Mouse (Mus musculus): ENCODE measurements around the gene Nfatc4. TPM values are rescaled to one million over a fixed set of nuclear protein-coding genes. Genes with fewer than 3 reads are reported as not detected.

Nfatc4 gene
- polyA plus RNA-seq, 1 experiment from 2014 or later = 115 TPM

- H3K4me2 ChIP-seq (replicated peaks) = no peak overlapping the region
These were observed 15.4 kb downstream of the Nfatc4 start for GRCm38 (mm10) chr14:55838312-55838711.

DNA sequence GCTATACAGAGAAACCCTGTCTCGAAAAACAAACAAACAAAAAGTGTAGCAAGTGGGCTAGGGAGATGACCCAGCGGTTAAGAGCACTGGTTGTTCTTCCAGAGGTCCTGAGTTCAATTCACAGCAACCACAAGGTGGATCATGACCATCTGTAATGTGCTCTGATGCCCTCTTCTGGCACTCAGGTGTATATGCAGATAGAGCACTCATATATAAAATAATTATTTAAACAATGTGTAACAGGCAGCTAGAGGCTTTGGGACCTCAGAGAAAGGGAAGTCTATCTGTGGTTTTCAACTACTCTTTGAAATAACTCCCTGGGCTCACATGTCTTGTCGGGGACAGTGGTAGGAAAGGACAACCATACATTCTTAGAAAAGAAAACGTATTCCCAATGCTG lies 15.8 kb downstream of the Nfatc4 start:
- ATAC-seq (ENCODE audit: insufficient number of reproducible peaks, low FRiP score, low TSS enrichment, low read depth) = no peak
- H3K4me3 ChIP-seq (replicated peaks) = no peak overlapping the region
- H3K4me1 ChIP-seq = peaks cover 18% of the 10 kb centered on the region
- no peak overlapping the region for H3K9ac ChIP-seq
- no peak overlapping the region for H3K27ac ChIP-seq (replicated peaks)
- WGBS = 87% methylated on average over 4 of the region's 4 CpGs
- no peak overlapping the region for H3K4me2 ChIP-seq (replicated peaks)
- no peaks in the 10 kb centered on the region for H3K36me3 ChIP-seq
- H3K9me3 ChIP-seq (replicated peaks) = no peaks in the 10 kb centered on the region
- H3K27me3 ChIP-seq = no peaks in the 10 kb centered on the region

More at GRCm38 (mm10) chr14:55838312-55838711, 15.4 kb downstream of the Nfatc4 start:
- no peaks in the 10 kb centered on the region for H3K27me3 ChIP-seq
- no peak overlapping the region for H3K9ac ChIP-seq
- peaks cover 18% of the 10 kb centered on the region for H3K4me1 ChIP-seq
- H3K27ac ChIP-seq (replicated peaks) = no peak overlapping the region
- ATAC-seq (ENCODE audit: insufficient number of reproducible peaks, low FRiP score, low TSS enrichment, low read depth) = no peak
- no peak overlapping the region for H3K4me3 ChIP-seq (replicated peaks)
- no peaks in the 10 kb centered on the region for H3K9me3 ChIP-seq (replicated peaks)
- H3K36me3 ChIP-seq = 0 out of 2 replicates have a peak, but pooled peaks cover 4% of the 10 kb centered on the region
- 92% methylated on average over 5 of the region's 5 CpGs for WGBS

- H3K9me3 ChIP-seq (replicated peaks) = no peaks in the 10 kb centered on the region
- H3K9ac ChIP-seq = no peak overlapping the region
- H3K27ac ChIP-seq (replicated peaks) = no peak overlapping the region
- H3K36me3 ChIP-seq = no peaks in the 10 kb centered on the region
- ATAC-seq (ENCODE audit: insufficient number of reproducible peaks, low FRiP score, low TSS enrichment, low read depth) = no peak
- no peak overlapping the region for H3K4me3 ChIP-seq (replicated peaks)
- no peak overlapping the region for H3K4me2 ChIP-seq (replicated peaks)
- H3K4me1 ChIP-seq = peaks cover 3% of the 10 kb centered on the region; the same call in 1 of the 2 replicates
- H3K27me3 ChIP-seq = no peaks in the 10 kb centered on the region
- 67% methylated on average over 4 of the region's 4 CpGs for WGBS
These were observed 18.0 kb downstream of the Nfatc4 start for GRCm38 (mm10) chr14:55840853-55841366.

DNA sequence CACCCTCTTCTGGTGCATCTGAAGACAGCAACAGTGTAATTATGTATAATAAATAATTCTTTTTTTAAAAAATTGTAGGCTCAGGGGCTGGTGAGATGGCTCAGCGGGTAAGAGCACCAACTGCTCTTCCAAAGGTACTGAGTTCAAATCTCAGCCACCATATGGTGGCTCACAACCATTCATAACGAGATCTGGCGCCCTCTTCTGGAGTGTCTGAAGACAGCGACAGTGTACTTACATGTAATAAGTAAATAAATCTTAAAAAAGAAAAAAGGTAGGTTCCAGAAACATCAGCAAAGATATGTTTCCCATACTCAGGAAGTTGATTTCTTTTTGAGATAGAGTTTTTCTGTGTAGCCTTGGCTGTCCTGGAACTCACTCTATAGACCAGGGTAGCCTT lies 19.9 kb downstream of the Nfatc4 start:
- 79% methylated on average over 4 of the region's 4 CpGs for WGBS
- H3K27me3 ChIP-seq = no peaks in the 10 kb centered on the region
- no peak overlapping the region for H3K9ac ChIP-seq
- no peak for ATAC-seq (ENCODE audit: insufficient number of reproducible peaks, low FRiP score, low TSS enrichment, low read depth)
- no peaks in the 10 kb centered on the region for H3K9me3 ChIP-seq (replicated peaks)
- no peaks in the 10 kb centered on the region for H3K4me1 ChIP-seq
- no peaks in the 10 kb centered on the region for H3K36me3 ChIP-seq
- no peak overlapping the region for H3K4me3 ChIP-seq (replicated peaks)
- no peak overlapping the region for H3K4me2 ChIP-seq (replicated peaks)
- H3K27ac ChIP-seq (replicated peaks) = no peak overlapping the region

DNA sequence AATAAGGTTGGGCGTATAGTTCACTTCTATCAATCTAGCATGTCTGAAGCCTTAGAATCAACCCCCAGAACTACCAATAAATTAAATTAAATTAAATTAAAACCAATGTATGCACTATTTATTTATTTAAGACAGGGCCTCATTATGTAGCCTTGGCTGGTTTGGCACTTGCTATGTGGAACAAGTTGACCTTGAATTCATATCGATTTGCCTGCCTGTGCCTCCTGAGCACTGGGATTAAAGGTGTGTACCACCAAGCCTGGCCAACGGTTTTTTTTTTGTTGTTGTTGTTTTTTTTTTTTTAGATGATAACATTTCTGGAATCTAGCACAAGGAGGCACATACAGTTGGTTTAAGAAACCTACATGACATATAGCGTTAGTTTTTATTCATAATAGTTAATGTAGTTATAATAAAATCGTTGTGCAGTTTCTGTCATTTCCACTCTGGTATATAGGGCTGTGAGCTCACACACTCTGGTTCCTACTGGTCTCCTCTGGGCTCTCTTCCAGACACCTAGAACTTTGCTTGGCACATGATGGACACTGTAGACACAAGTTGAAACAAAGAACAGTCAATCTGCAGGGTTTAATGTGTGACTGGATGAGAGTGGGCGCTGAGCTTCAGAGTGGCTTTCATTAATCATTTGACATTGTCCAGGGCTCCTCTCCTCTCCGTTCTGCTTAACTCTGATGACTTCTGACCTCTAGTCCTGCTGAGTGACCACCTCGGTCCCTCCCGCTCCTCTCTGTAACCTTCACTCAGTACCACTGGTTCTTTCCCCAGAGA lies 22.8 kb downstream of the Nfatc4 start:
- H3K4me2 ChIP-seq (replicated peaks) = no peak overlapping the region
- H3K27me3 ChIP-seq = no peaks in the 10 kb centered on the region
- no peak overlapping the region for H3K9ac ChIP-seq
- WGBS = 72% methylated on average over 9 of the region's 9 CpGs
- 0 out of 2 replicates have a peak, but pooled peaks cover 5% of the 10 kb centered on the region for H3K4me1 ChIP-seq
- ATAC-seq (ENCODE audit: insufficient number of reproducible peaks, low FRiP score, low TSS enrichment, low read depth) = no peak
- H3K9me3 ChIP-seq (replicated peaks) = no peaks in the 10 kb centered on the region
- H3K4me3 ChIP-seq (replicated peaks) = no peak overlapping the region
- H3K27ac ChIP-seq (replicated peaks) = no peak overlapping the region
- H3K36me3 ChIP-seq = no peaks in the 10 kb centered on the region

DNA sequence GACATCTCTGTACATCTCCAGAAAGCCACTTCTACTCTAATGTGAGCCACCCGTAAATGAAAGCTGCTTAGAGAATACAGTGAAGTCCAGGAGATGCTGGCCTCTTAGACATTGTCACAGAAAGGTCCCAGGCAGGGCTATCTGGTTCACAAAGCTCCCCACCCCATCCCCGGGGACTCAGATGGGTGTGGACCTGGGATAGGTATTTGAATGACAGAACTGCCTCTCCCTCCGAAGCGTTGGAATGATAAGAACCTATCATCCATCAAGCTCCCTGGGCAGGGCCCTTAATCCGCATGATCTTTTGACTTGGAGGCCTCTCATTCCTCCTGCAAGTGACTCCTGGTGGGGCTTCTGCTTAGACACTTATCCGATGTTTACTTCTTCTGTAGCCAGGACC lies 27.9 kb downstream of the Nfatc4 start:
- WGBS = 66% methylated on average over 6 of the region's 6 CpGs

DNA sequence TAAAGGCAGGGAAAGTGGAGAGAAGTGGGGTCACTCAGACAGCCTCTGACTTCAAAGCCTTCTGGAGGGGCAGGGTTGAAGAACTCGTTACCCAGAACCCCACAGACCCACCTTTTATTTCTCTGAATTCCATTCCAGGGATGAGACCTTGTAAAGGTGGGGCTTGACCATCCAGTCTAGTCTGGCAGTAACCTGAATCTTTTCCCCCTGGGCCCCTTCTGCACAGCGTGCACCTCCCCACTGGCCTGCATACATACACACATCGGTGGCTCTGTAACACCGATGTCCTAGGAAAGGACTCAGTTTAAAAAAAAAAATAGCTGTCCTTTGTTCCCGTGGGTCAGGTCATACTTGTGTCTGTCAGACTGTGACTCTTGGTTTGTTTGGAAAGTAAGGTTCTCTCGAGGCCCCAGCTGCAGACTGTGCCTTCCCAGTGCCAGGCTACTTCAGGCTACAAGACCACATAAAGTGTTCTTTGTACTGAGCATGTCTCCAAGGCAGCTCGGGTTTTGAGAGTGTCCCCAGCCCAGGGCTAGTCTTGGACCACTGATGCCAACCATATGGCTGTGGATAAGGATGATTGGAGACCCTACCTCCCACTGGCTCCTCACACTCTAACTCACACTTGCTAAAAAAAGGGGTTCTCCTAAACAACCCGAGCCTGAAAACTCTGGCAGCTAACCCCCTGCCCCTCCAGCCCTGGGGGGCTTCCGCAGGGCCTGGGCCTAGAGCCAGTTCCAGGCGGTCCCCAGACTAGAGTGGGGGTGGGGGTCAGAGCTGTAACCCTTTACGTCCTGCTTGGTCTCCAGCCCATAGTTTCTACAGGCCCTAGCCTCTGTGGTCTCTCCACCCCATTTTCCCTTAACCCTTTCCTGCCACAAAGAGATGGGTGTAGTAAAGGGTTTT lies 30.0 kb downstream of the Nfatc4 start:
- peak overlapping the region; percentile 69 for H3K9ac ChIP-seq
- peak; percentile 74 for ATAC-seq (ENCODE audit: insufficient number of reproducible peaks, low FRiP score, low TSS enrichment, low read depth)
- H3K4me3 ChIP-seq (replicated peaks) = peak overlapping the region; percentile 73
- no peaks in the 10 kb centered on the region for H3K9me3 ChIP-seq (replicated peaks)
- peak overlapping the region; percentile 97 for H3K27ac ChIP-seq (replicated peaks)
- WGBS = 4% methylated on average over 11 of the region's 11 CpGs
- no peaks in the 10 kb centered on the region for H3K27me3 ChIP-seq
- peaks cover 52% of the 10 kb centered on the region for H3K4me1 ChIP-seq
- peak overlapping the region; percentile 79 for H3K4me2 ChIP-seq (replicated peaks)
- no peaks in the 10 kb centered on the region for H3K36me3 ChIP-seq

More for the DNA sequence above, 27.9 kb downstream of the Nfatc4 start:
- no peak overlapping the region for H3K4me3 ChIP-seq (replicated peaks)
- H3K4me1 ChIP-seq = peaks cover 33% of the 10 kb centered on the region
- no peaks in the 10 kb centered on the region for H3K36me3 ChIP-seq
- H3K27me3 ChIP-seq = no peaks in the 10 kb centered on the region
- no peak for ATAC-seq (ENCODE audit: insufficient number of reproducible peaks, low FRiP score, low TSS enrichment, low read depth)
- H3K27ac ChIP-seq (replicated peaks) = no peak overlapping the region
- H3K9ac ChIP-seq = no peak overlapping the region
- no peak overlapping the region for H3K4me2 ChIP-seq (replicated peaks)
- no peaks in the 10 kb centered on the region for H3K9me3 ChIP-seq (replicated peaks)

- under 1% methylated on average over 29 of the region's 33 CpGs for WGBS
- peaks cover 61% of the 10 kb centered on the region for H3K4me1 ChIP-seq
- peak within 1 kb of the TSS; percentile 79 for H3K4me2 ChIP-seq (replicated peaks)
These were observed 30.8 kb downstream of the Nfatc4 start, which contains the start of gene Nynrin for GRCm38 (mm10) chr14:55853621-55854285. Gene Nynrin (plus strand): TSS chr14:55854010.

GRCm38 (mm10) chr14:55854406-55855100 lies 31.6 kb downstream of the Nfatc4 start:
- 0 out of 2 replicates have a peak, but pooled peaks have one; percentile 8 for ATAC-seq (ENCODE audit: insufficient number of reproducible peaks, low FRiP score, low TSS enrichment, low read depth)
- WGBS = 1% methylated on average over 9 of the region's 9 CpGs
- no peaks in the 10 kb centered on the region for H3K36me3 ChIP-seq
- H3K9ac ChIP-seq = peak overlapping the region; percentile 69
- H3K27me3 ChIP-seq = no peaks in the 10 kb centered on the region
- no peaks in the 10 kb centered on the region for H3K9me3 ChIP-seq (replicated peaks)
- peaks cover 67% of the 10 kb centered on the region for H3K4me1 ChIP-seq
- H3K4me2 ChIP-seq (replicated peaks) = peak overlapping the region; percentile 79
- peak overlapping the region; percentile 73 for H3K4me3 ChIP-seq (replicated peaks)
- H3K27ac ChIP-seq (replicated peaks) = peak overlapping the region; percentile 97

More at GRCm38 (mm10) chr14:55853621-55854285, 30.8 kb downstream of the Nfatc4 start, which contains the start of gene Nynrin:
- H3K27ac ChIP-seq (replicated peaks) = peak within 1 kb of the TSS; percentile 97
- H3K27me3 ChIP-seq = no peaks in the 10 kb centered on the region
- ATAC-seq (ENCODE audit: insufficient number of reproducible peaks, low FRiP score, low TSS enrichment, low read depth) = peak; percentile 93
- H3K9ac ChIP-seq = peak within 1 kb of the TSS; percentile 69
- H3K4me3 ChIP-seq (replicated peaks) = peak within 1 kb of the TSS; percentile 73
- no peaks in the 10 kb centered on the region for H3K36me3 ChIP-seq
- no peaks in the 10 kb centered on the region for H3K9me3 ChIP-seq (replicated peaks)

- Histone ChIP-seq H3K4me2 (replicated peaks) (peak overlapping the region; percentile 79), H3K27ac (replicated peaks) (peak overlapping the region; percentile 97), H3K36me3 (no peaks in the 10 kb centered on the region), H3K9ac (peak overlapping the region; percentile 69), H3K9me3 (replicated peaks) (no peaks in the 10 kb centered on the region), H3K4me3 (replicated peaks) (peak overlapping the region; percentile 73), H3K4me1 (peaks cover 67% of the 10 kb centered on the region), H3K27me3 (no peaks in the 10 kb centered on the region)
- 2% methylated on average over 4 of the region's 4 CpGs for WGBS
- no peak; the same call in 1 of the 2 replicates for ATAC-seq (ENCODE audit: insufficient number of reproducible peaks, low FRiP score, low TSS enrichment, low read depth)
These were observed 32.2 kb downstream of the Nfatc4 start for GRCm38 (mm10) chr14:55855101-55855561.
